Mouse (Mus musculus): ENCODE results near the gene Sumo3.

- TF ChIP-seq CTCF (IDR thresholded peaks at IDR 0.05; ENCODE audit: low read depth) (no peak), EP300 (IDR thresholded peaks at IDR 0.05; ENCODE audit: low read depth) (no peak)
These were observed 44.4 kb upstream of the Sumo3 start for GRCm38 (mm10) chr10:77561508-77561907.
